Mouse (Mus musculus) kidney, postnatal 4 days (tissue): ENCODE measurements around the gene Lgals9.
"Not testable (repeated sequence)": the region's sequence is repeated elsewhere in the genome, so short reads cannot be mapped to it uniquely, and the experiment has no call there.

Source experiments
- DNase-seq, 2 experiments: peaks; one replicate each; pipeline ENCODE4 v3.0.0; 2021; ENCODE audit warnings: mixed read lengths in 2 of 2

Lgals9 gene

GRCm38 (mm10) chr11:79006417-79006816 is 21.7 kb upstream of the Lgals9 start:
- no peak for DNase-seq

DNA sequence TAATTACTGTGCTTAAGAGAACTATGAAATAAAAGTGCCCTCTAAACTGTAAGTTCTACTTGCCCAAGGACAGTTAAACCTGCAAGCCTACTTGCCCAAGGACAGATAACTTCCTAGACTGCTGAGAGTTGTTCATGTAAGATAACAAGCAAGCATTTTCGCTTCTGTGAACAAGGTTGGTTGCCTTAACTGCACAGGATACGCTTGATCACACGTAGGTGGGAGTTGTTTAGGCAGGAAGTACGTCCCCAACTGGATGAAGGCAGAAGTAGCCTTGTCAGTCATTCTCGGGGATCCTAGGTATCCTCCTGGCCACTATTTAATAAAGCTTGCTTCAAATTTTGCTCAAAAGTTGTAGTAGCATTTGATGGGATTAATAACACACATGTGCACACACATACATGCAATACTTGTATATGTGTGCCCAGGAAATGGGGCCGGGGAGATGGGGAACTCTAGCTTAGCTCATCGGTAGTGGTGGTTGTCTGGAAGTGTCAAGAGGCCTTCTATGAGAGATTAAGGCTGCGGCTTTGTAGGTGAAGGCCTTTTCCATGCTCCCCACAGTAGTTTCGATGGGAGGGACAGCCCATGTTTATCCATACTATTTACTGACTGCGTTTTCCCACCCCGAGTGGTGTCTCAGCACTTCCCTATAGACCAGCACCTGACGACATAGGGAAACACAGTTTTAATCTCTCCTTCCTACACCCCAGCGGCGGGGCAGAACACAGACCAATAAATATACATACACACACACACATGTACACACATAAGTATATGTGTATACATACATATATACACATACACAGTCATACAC is 21.0 kb upstream of the Lgals9 start:
- DNase-seq: no peak

GRCm38 (mm10) chr11:79003769-79004638 is 19.3 kb upstream of the Lgals9 start:
- no peak for DNase-seq

DNA sequence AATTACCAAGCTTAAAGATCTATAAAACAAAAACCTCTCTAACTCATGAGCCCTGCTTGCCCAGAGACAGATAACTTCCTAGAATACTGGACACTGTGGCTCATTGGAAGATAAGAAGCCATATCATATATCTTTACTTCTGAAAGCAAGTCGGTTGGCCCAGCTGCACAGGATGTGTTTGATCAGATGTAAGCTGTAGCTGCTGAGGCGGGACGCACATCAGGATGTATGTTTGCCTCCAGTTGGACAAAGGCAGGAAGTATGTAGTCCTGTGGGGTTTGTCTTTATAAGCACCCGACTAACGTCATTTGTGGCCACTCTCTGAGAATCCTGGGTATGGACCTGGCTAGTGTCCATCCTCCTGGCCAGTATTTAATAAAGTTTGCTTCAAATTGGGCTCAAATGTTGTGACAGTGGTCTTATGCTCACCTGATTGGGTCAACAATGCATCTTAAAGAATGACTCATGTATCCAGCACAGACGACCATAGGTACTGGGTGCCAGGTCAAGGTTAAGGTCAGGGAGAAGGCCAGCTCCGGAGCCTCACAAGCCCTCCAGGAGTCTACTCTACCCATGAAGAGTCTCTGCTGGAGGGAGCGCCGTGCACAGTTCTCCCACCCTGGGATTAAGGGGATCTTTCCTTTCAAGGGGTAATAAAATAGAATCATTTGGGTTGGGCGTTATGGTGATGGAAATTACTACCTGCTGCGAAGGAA is 18.5 kb upstream of the Lgals9 start:
- DNase-seq: peak; percentile 32 to 53

DNA sequence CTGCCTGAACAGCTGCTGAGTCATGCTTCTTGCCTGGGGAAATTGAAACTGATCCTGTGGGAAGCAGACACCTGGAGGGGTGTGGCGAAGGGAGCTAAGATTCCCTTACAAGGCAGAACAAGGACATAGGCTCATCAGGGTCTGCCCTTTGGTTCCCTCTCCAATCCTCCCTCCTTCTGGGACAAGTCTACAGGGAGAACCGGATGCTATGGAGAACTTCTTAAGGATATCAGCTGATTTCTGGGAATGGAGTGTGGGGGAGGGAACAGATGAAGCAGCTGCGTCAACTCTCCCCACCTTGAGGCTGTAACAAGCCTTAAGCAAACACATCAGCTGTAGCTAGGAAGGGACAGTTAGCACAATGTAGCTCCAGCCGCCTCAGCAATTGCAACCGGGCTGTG is 17.8 kb upstream of the Lgals9 start:
- peak in 1 of 2 experiments; percentile 37 for DNase-seq

- DNase-seq: no peak
These were observed 17.1 kb upstream of the Lgals9 start for GRCm38 (mm10) chr11:79001871-79002270.

- no peak for DNase-seq
These were observed 14.4 kb upstream of the Lgals9 start for GRCm38 (mm10) chr11:78999118-78999517.

DNA sequence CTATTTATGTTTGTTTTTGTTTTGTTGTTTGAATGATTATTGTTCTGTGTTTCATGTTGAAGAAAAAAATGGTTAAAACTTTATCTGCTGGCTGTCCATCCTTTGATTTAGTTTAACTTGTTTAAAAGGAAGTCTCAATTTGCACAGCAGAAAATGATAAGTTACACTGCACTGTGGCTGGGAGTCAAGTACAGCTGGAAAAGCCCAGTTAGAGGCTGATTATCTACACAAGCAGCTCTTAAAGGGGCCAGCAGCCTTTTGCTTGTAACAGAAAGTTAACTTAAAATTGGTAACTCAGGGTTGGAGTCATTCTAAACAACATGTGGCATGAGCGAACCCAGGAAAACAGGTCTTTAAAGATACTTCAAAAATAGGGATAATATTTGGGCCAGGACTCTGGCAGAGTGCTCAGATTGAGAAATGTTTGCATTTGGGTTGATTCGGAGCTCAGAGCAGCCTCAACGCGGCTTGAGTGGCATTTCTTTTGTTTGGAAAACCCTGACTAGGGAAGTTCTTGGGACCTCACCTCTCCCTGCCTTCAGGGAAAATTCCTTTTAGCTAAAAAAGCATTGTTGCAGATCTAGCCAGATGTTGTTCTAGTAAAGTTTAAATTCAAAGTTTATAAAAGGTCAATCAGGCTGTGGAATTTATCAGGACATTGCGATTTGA is 6.3 kb upstream of the Lgals9 start:
- not testable (repeated sequence) for DNase-seq

GRCm38 (mm10) chr11:78990096-78990495 is 5.3 kb upstream of the Lgals9 start:
- no peak for DNase-seq

DNA sequence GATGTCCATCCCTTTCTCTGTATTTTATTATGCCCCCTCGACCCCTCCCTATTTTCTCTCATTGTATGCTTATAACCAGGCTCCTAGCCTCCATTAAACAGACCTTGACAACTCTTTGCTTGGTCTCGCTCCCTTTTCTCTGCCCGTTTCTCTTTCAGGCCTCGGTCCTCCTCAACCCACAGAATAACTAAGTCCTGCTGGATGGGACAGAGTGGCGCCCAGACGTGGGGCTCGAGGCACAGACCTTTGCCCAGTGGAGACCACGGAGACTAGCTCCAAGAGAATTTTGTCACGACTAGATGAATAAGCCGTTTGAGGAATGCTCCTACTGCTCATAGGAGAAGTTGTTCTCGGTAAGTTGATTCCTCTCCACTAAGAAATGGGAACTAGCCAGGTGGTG is 4.5 kb upstream of the Lgals9 start:
- DNase-seq: not testable (repeated sequence)

- no peak for DNase-seq
These were observed 1.7 kb upstream of the Lgals9 start for GRCm38 (mm10) chr11:78986311-78987002.

DNA sequence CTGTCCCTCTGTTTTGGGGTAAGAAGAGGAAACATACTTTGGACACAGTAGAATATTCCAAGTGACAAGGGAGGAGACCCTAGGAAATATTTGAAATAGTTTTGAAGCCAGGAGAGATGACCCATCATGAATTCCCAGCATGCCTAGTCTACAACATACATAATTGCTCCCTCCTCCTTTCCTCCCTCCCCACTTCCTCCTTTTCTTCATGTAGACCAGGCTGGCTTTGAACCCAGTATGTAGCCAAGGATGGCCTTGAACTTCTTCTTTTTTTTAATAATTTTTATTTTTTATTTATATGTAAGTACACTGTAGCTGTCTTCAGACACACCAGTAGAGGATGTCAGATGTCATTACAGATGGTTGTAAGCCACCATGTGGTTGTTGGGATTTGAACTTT is 759 bp upstream of the Lgals9 start:
- DNase-seq: no peak

DNA sequence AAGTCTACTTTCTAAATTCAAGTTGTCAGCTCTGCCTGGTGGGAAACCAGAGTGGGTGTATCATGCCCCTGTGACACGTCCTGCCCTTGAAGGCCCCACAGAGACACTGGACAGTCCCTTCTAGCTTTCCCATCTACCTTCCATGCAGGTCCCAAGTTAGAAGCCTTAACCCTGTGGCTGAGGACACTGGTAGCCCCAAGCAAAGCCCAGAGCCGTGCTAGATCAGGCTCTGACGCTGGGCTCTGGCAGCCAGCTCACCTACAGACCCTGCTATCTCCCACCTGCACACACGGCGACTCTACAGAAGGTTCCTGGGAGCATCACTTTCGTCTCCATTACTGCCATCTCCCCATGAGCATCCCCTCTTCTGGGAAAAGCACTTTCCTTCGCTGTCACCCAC is 1.2 kb downstream of the Lgals9 start:
- DNase-seq: no peak

DNA sequence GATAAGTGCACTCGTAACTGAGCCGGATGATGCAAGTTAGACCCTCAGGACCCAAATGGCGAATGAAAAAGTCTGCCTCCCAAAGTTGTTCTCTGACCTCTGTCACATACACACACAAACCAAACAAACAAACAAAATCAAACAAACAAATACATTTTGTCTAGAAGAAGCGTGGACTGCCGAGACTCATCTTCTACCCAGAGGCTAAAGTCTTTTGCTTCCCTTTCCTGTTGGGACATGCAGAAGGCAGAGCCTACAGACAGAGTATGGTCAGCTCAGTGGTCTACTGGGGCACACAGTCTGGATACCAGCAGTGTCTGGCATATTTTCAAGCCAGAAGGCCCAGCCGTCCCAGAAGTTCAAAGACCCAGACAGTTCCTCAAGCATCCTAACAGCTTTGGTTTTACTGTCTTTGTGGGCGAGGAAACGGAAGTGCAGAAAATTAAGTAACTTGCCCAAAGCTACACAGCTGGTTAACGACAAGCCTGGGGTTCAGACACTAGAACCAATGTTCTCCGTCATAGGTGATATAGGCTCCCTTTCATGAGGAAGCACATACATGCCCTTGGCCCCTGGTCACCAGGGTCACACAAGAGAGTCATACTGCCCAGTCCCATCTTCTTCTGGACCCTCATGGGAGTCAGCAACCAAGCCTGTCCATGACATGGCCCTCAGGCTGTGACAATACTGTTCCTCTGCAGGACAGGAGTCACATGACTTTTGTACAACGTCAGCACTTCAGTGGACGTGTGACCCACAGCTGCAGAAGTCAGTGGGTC is 2.0 kb downstream of the Lgals9 start:
- DNase-seq: no peak

DNA sequence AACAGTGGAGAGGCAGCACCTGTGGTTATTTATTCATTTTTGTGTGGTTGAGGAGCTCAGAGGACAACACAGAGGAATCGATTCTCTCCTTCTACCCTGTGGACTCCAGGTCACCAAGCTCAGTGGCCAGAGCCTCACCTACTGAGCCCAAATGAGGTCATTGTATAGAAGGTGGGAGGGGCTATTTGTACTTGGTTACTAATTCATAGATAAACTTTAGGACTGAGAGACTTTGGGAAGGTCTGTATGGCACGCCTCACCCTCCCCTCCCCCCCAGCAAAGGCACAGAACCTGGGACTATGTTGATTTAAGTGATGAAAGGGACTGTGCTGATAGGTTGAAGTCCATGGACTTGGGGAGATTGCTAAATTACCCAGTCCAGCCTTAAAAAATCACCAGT is 2.7 kb downstream of the Lgals9 start:
- DNase-seq: no peak

- DNase-seq: no peak
These were observed 4.6 kb downstream of the Lgals9 start for GRCm38 (mm10) chr11:78980083-78980634.

GRCm38 (mm10) chr11:78978176-78979019 is 6.3 kb downstream of the Lgals9 start:
- DNase-seq: no peak

DNA sequence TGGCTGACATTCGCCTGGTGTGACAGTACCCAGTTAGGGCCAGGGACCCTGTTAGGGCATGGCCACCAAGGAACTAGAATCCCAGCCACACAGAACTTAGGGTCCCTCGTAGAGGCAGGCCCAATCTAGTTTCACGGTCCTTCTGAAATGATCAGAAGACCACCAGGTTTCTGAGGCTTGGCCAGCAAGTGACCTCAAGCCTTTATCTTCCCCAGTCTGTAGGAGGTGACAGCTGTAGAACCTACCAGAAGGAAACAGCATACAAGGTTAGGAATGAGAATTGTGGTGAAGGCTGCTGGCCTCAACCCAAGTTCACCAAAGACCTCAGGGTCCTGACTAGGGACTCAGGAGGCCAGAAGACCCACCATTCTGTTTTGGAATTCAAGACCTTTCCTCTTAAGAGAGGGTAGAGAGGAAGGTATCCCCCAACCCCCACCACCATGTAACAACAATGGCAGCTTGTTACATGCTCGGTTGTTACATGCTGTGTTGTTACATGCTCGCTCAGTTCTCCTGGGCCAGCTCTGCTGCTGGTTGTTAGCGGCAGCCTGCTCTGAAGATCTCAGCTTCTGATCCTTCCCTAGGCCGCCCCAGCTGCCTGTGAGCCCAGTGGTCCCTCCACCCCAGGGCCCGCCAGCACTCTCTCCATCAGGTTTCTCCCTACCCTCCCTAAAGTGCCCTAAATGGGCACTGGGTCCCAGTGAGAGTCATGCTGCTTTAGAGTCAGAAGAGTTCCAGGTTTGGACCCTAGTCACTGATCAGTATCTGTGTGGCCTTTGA is 7.8 kb downstream of the Lgals9 start:
- DNase-seq: no peak
